In the genomic region with DNA sequence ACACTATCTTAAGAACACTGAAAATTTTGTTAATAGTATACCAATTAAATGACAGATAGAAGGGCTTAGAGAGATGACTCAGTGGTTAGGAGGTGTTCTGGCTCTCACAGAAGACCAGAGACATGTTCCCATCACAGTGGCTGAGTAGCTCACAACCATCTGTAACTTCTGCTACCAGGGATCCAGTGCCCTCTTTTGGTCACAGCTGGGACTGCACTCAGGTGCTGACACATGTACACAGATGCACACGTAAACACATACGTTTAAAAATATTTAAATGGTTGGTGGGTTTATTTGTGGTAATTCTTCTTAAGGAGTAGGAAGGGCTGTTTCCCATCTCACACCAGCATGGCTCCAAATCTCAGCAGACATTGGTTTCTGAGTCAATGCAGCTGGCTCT, we compare ENCODE assay signal across 14 mouse cellular contexts. TPM values are rescaled to one million over a fixed set of nuclear protein-coding genes. Genes with fewer than 3 reads are reported as not detected.
DNase-seq lines count a peak whose midpoint lies in the region; ATAC-seq and TF ChIP-seq lines count a peak whose summit lies in the region.
"Had no signal": no experiment of that assay in that cellular context is flagged by ENCODE, and none has a peak within 500 bp of the region (broad histone marks: within the 10 kb centered on the region; RNA-seq: fewer than 3 reads in every experiment).

No protein-coding gene starts in this region.

- H3K4me3 ChIP-seq in heart, embryonic 12.5 days: no peak overlapping the region
- H3K4me3 ChIP-seq in layer of hippocampus, adult 2 months: no peak overlapping the region
- no peak overlapping the region for H3K4me3 ChIP-seq in thymus, adult 2 months (ENCODE audit: control insufficient read depth, insufficient read depth, low read length)
- H3K4me3 ChIP-seq: forebrain, embryonic 10.5 days; liver, embryonic 13.5 days; neural tube, embryonic 13.5 days had no signal

- H3K27me3 ChIP-seq in heart, embryonic 12.5 days (replicated peaks): no peaks in the 10 kb centered on the region
- H3K27me3 ChIP-seq in thymus, adult 2 months (ENCODE audit: control insufficient read depth, insufficient read depth, low read length): no peaks in the 10 kb centered on the region
- H3K27me3 ChIP-seq: liver, embryonic 13.5 days; neural tube, embryonic 13.5 days had no signal

- WGBS in heart, embryonic 12.5 days: 92% methylated on average over 2 of the region's 2 CpGs
- WGBS in thymus, adult 2 months: 98% methylated on average over 2 of the region's 2 CpGs

- no peak for TF ChIP-seq POLR2A in thymus, adult 2 months (IDR thresholded peaks at IDR 0.05; ENCODE audit: control insufficient read depth, extremely low read depth, insufficient read depth, low read length, poor library complexity)

- no peak overlapping the region for H3K27ac ChIP-seq in heart, embryonic 12.5 days (ENCODE audit: poor library complexity, severe bottlenecking)
- H3K27ac ChIP-seq in layer of hippocampus, adult 2 months: no peak overlapping the region
- H3K27ac ChIP-seq in thymus, adult 2 months (ENCODE audit: control insufficient read depth, insufficient read depth, low read length): no peak overlapping the region
- H3K27ac ChIP-seq: forebrain, embryonic 10.5 days; liver, embryonic 13.5 days; macrophage; neural tube, embryonic 13.5 days had no signal

- peak; percentile 58 for TF ChIP-seq CTCF in layer of hippocampus, adult 2 months (conservative IDR thresholded peaks at IDR 0.05)
- TF ChIP-seq CTCF in thymus, adult 2 months (IDR thresholded peaks at IDR 0.05; ENCODE audit: borderline replicate concordance, control insufficient read depth, extremely low read depth, insufficient read depth, low read length, poor library complexity): no peak

- H3K4me1 ChIP-seq in heart, embryonic 12.5 days (replicated peaks): no peaks in the 10 kb centered on the region
- no peaks in the 10 kb centered on the region for H3K4me1 ChIP-seq in thymus, adult 2 months (replicated peaks; ENCODE audit: control insufficient read depth, insufficient read depth, low read length)
- H3K4me1 ChIP-seq: forebrain, embryonic 10.5 days; liver, embryonic 13.5 days; neural tube, embryonic 13.5 days had no signal

- H3K4me2 ChIP-seq in heart, embryonic 12.5 days: no peak overlapping the region
- H3K4me2 ChIP-seq: neural tube, embryonic 13.5 days had no signal

- no peaks in the 10 kb centered on the region for H3K9me3 ChIP-seq in heart, embryonic 12.5 days (replicated peaks)
- H3K9me3 ChIP-seq: forebrain, embryonic 10.5 days; neural tube, embryonic 13.5 days had no signal

- no peak overlapping the region for H3K9ac ChIP-seq in heart, embryonic 12.5 days
- H3K9ac ChIP-seq: liver, embryonic 13.5 days; neural tube, embryonic 13.5 days had no signal

- no peak for ATAC-seq in heart, embryonic 12.5 days (ENCODE audit: insufficient number of reproducible peaks, low FRiP score)
- ATAC-seq in inflammation-experienced regulatory T-cells, adult 6 months: no peak
- ATAC-seq: midbrain, embryonic 16.5 days had no signal

- peak; percentile 66 for DNase-seq in heart, adult 11 months
- no peak for DNase-seq in layer of hippocampus, adult 2 months (ENCODE audit: low spot score in 2 of 2)
- DNase-seq in layer of hippocampus, postnatal 14 days (ENCODE audit: low spot score in 2 of 2): no peak
- peak; percentile 15 for DNase-seq in thymus, postnatal 4 days
- DNase-seq in thymus, adult 2 months: no peak
- no peak for DNase-seq in adrenal gland, postnatal 14 days
- DNase-seq: cerebellum, adult 9-10 months; liver, embryonic 13.5 days had no signal

- no peaks in the 10 kb centered on the region for H3K36me3 ChIP-seq in heart, embryonic 12.5 days
- no peaks in the 10 kb centered on the region for H3K36me3 ChIP-seq in thymus, adult 2 months (ENCODE audit: control insufficient read depth, insufficient read depth, low read length)
- H3K36me3 ChIP-seq: forebrain, embryonic 10.5 days; liver, embryonic 13.5 days; neural tube, embryonic 13.5 days had no signal

RNA-seq across cellular contexts. Expression of a gene that starts 19.3 kb away (rescaled TPM):
- polyA plus RNA-seq in heart, embryonic 12.5 days (2016; fragmentation: Nextera tagmentation; extraction: Ambion mirVana): 108 and 114 TPM in 2 replicates
- total RNA-seq in layer of hippocampus, adult 2 months (2021): 100 to 1,000 TPM; 244 to 250 TPM
- 100 to 1,000 TPM; 201 to 204 TPM for total RNA-seq in layer of hippocampus, postnatal 14 days (2021)
- 58.9 and 64.4 TPM in 2 replicates for polyA plus RNA-seq in thymus, adult 2 months (2012; rRNA removed)
- 10 to 100 TPM; 42.4 to 57.5 (median 51.7) TPM for polyA plus RNA-seq in inflammation-experienced regulatory T-cells, adult 6 months (2017; shearing (Covaris generic))
- total RNA-seq in adrenal gland, postnatal 14 days (2021): 206 and 223 TPM in 2 replicates

Comparison
In these comparisons a context has a peak if more than half of its experiments do, and no peak if none do; other contexts are left out.
1. DNase-seq: peak in heart, adult 11 months (single experiment) and thymus, postnatal 4 days (single experiment); none in layer of hippocampus, adult 2 months (0 of 2), layer of hippocampus, postnatal 14 days (0 of 2), thymus, adult 2 months (single experiment) and adrenal gland, postnatal 14 days (single experiment).